Comparison of ENCODE assay signal across 12 mouse cellular contexts in the genomic region with DNA sequence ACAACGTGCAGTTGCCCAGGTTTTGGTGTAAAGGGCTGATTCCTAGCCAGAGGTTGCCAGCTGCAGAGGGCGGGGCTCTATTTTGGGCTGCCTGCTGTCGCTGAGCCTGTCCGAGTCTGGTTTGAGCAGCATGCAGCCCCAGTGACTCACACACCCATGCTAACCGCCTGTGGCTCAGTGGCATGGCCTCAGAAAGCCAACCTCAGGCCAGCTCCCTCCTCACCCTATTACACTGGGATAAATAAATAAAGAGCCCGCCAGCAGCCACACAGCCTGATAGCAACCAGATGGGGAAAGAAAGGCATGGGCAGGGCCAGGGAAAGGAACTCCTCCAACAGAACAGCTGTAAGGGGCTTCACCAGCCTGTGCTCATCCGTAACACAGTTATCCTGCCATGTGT.
DNase-seq lines count a peak whose midpoint lies in the region; ATAC-seq and TF ChIP-seq lines count a peak whose summit lies in the region.
"Had no signal": no experiment of that assay in that cellular context is flagged by ENCODE, and none has a peak within 500 bp of the region (broad histone marks: within the 10 kb centered on the region; RNA-seq: fewer than 3 reads in every experiment).

No protein-coding gene starts in this region.

- peak; percentile 84 for ATAC-seq in stomach, postnatal 0 days (ENCODE audit: low FRiP score, low TSS enrichment)
- ATAC-seq: liver, postnatal 0 days had no signal

- TF ChIP-seq EP300 in stomach, postnatal 0 days (optimal IDR thresholded peaks at IDR 0.05) = no peak

- no peak overlapping the region for H3K4me2 ChIP-seq in stomach, postnatal 0 days (replicated peaks; ENCODE audit: low read depth)
- H3K4me2 ChIP-seq: forebrain, embryonic 12.5 days; hindbrain, embryonic 14.5 days had no signal

- peak; percentile 19 for DNase-seq in ovary, adult 18-20 months (ENCODE audit: low spot score)
- no peak for DNase-seq in ovary, postnatal 14 days (ENCODE audit: low spot score)
- DNase-seq in adipocyte (ENCODE audit: low spot score) = peak; percentile 87
- peak; percentile 46 for DNase-seq in forelimb bud, embryonic 11.5 days (ENCODE audit: low read depth, low spot score)
- DNase-seq in stomach, postnatal 0 days (ENCODE audit: low spot score) = peak; percentile 50
- no peak for DNase-seq in right cerebral cortex, adult 2 months (ENCODE audit: low spot score in 2 of 2)
- DNase-seq in heart, adult 18-20 months = no peak
- DNase-seq: cerebellum, adult 9-11 months; heart, adult 2 months; liver, postnatal 0 days had no signal

- WGBS in stomach, postnatal 0 days = 26% methylated on average over 7 of the region's 7 CpGs

- no peaks in the 10 kb centered on the region for H3K9me3 ChIP-seq in stomach, postnatal 0 days (ENCODE audit: control insufficient read depth, low read length)
- H3K9me3 ChIP-seq: forebrain, embryonic 12.5 days had no signal

- no peak overlapping the region for H3K4me3 ChIP-seq in stomach, postnatal 0 days (ENCODE audit: low read depth, low read length)
- H3K4me3 ChIP-seq: forebrain, embryonic 12.5 days; heart, adult 2 months had no signal

- no peaks in the 10 kb centered on the region for H3K4me1 ChIP-seq in stomach, postnatal 0 days (replicated peaks; ENCODE audit: control insufficient read depth, insufficient read depth)
- H3K4me1 ChIP-seq: forebrain, embryonic 12.5 days had no signal

- no peak overlapping the region for H3K9ac ChIP-seq in stomach, postnatal 0 days (ENCODE audit: low read length)
- H3K9ac ChIP-seq: forebrain, embryonic 12.5 days; hindbrain, embryonic 14.5 days; liver, postnatal 0 days had no signal

- no peak overlapping the region for H3K27ac ChIP-seq in stomach, postnatal 0 days (replicated peaks)
- H3K27ac ChIP-seq: forebrain, embryonic 12.5 days; heart, adult 2 months; hindbrain, embryonic 14.5 days had no signal

- no peaks in the 10 kb centered on the region for H3K27me3 ChIP-seq in stomach, postnatal 0 days (ENCODE audit: control insufficient read depth, insufficient read depth, low read length)
- H3K27me3 ChIP-seq: forebrain, embryonic 12.5 days had no signal

- no peak for TF ChIP-seq CTCF in stomach, postnatal 0 days (IDR thresholded peaks at IDR 0.05; ENCODE audit: low read depth)

- H3K36me3 ChIP-seq in stomach, postnatal 0 days (ENCODE audit: control insufficient read depth, insufficient read depth, low read length) = no peaks in the 10 kb centered on the region
- H3K36me3 ChIP-seq: forebrain, embryonic 12.5 days had no signal

Comparison
In these comparisons a context has a peak if more than half of its experiments do, and no peak if none do; other contexts are left out.
1. DNase-seq: peak in ovary, adult 18-20 months (single experiment), adipocyte (single experiment), forelimb bud, embryonic 11.5 days (single experiment) and stomach, postnatal 0 days (single experiment); none in ovary, postnatal 14 days (single experiment), right cerebral cortex, adult 2 months (0 of 2) and heart, adult 18-20 months (0 of 2).